Mouse (Mus musculus) lung, postnatal 0 days (tissue): Measurements from ENCODE around the gene Aifm2.

ENCODE experiments used
- CTCF ChIP-seq: IDR thresholded peaks from 2 replicates; pipeline ENCODE4 v1.5.1; 2016; ENCODE audit warnings: antibody characterized with exemption, mild to moderate bottlenecking
- EP300 ChIP-seq: IDR thresholded peaks from 2 replicates; pipeline ENCODE4 v1.6.1; 2016; ENCODE audit warnings: antibody characterized with exemption, mild to moderate bottlenecking, control low read depth

DNA sequence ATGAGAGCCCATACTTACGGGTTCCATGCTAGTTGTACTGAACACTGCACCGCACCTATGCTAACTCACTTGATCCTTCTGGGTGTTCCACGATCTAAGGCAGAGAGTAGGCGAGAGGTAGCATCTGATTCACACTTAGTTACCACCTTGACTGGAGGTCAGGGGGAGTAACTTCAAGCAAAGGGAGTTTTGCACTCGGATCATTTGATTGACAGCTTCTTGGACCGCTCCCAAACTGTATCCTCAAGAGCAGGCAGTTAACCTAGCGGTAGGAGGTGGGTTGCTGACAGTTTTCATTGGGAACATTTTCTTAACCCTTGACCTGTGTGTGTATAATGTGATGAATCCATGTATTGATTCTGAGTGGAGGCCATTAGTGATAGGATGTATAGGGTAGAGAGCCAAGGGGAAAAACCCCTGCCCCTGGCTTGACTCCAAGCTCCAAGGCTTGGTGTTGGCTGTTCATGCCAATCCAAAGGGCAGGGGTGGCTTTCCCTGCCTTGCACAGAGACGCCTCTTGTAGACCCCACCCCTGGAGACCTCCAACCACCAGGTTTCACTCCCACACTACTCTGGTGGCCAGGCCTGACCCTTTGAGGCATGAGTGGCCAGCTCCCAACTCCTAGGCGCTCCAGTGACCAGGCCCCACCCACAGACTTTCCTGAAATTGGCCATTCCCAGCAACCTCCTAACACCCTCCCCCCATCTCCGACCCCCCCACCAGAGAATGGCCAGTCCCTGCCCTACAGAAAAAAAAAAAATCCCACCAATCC, 72.7 kb downstream of the Aifm2 start:
- TF ChIP-seq CTCF = no peak
- no peak for TF ChIP-seq EP300
